Mouse (Mus musculus): ENCODE data around the gene Spats2. TPM values are rescaled to one million over a fixed set of nuclear protein-coding genes. Genes with fewer than 3 reads are reported as not detected.

Gene Spats2
- polyA plus RNA-seq, 1 experiment, result 8.2 TPM

DNA sequence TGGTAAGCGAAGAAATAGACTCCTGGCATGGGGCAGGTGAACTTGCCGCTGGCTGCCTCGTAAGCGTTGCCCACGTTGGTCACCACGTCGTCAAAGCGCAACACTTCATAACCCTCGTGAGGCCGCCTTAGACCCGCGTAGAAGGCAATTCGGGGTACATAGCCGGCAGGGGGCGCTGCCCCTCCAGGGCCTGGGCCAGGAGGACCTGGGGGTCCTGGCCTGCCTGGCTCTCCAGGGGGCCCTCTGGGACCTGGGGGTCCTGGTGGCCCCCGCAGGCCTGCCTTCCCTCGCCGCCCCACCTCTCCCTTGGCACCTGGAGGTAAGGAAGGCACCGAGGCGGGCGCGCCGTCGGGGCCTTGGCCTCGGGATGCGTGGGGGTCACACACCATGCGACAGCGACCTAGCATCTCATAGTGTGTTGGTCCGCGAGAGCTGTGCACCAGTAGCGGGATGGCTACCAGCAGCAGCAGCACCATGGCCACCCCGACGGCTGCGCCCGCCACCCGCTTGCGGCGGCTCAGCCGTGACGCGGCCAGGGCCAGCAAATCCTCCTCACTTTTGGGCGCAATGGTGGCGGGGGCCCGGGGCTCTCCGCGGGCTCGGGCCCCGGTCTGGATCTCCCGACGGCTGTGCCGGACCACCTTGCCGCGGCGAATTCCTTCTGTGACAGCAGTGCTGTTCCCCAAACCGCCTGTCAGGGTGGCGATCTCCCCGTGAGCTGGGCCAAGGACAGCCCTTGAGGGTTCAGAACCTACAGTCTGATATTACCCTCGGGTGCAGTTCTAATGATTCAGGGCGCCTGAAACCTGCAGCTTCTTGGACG, 38.3 kb upstream of the Spats2 start, which contains the start of gene C1ql4:
TSS of gene C1ql4 (minus strand) at position 565 of the 823 bp plus-strand sequence.
- Histone ChIP-seq H3K4me3 (replicated peaks) (peak within 1 kb of the TSS; percentile 88), H3K4me1 (peaks cover 47% of the 10 kb centered on the region), H3K9me3 (peaks cover 6% of the 10 kb centered on the region; the same call in 1 of the 2 replicates), H3K36me3 (replicated peaks; ENCODE audit: low read length) (peaks cover 16% of the 10 kb centered on the region), H3K27me3 (replicated peaks) (peaks cover 76% of the 10 kb centered on the region)
- TF ChIP-seq FLI1 (IDR thresholded peaks at IDR 0.05; ENCODE audit: low read length) (no peak), GATA1 (IDR thresholded peaks at IDR 0.05; ENCODE audit: borderline replicate concordance, low read length) (no peak)

DNA sequence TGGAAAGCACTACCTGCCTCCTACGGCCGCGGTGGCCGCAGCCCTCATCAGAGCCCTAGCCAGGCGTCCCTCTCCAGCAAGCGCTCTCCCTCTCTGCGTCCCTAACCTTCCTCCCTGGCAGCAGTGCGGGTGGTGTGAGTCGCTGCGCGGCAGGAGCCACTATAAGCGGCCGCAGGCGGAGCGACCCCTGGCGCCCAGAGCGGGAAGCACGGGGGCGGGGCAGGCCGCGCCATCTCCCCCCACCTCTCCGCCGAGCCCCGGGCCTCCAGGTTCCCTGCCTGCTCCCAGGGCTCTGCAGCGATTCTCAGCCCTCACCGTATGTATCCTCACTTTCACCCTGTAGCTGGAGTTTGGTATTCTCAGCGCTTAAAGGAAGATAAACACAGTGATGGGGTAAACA, 37.4 kb upstream of the Spats2 start:
- Histone ChIP-seq H3K4me1 (peaks cover 49% of the 10 kb centered on the region), H3K27me3 (replicated peaks) (peaks cover 84% of the 10 kb centered on the region), H3K4me3 (replicated peaks) (peak overlapping the region; percentile 88), H3K36me3 (replicated peaks; ENCODE audit: low read length) (peaks cover 7% of the 10 kb centered on the region), H3K9me3 (peaks cover 6% of the 10 kb centered on the region; the same call in 1 of the 2 replicates)
- TF ChIP-seq FLI1 (IDR thresholded peaks at IDR 0.05; ENCODE audit: low read length) (no peak), GATA1 (IDR thresholded peaks at IDR 0.05; ENCODE audit: borderline replicate concordance, low read length) (no peak)

DNA sequence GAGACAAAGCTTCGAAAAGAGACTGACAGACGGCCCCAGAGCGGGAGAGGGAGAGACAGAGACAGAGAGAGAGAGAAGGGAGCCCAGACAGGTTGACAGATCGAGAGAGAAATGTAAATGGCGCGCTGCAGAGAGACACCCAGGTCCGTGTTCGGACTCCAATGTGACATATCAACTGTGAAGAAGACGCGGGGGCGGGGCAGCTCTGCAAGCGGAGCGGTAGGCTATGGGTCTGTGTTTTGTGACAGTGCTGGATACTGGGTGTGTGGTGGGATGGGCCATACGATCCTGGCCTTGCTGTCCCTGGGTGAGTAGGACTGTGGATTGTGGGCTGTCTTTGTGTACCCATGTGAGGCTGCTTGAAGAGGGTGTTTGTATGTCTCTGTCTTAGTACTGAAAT, 36.6 kb upstream of the Spats2 start:
- H3K9me3 ChIP-seq, result peaks cover 6% of the 10 kb centered on the region; the same call in 1 of the 2 replicates
- peaks cover 49% of the 10 kb centered on the region for H3K4me1 ChIP-seq
- H3K36me3 ChIP-seq (replicated peaks; ENCODE audit: low read length), result peaks cover under 1% of the 10 kb centered on the region
- H3K4me3 ChIP-seq (replicated peaks), result peak overlapping the region; percentile 62
- H3K27me3 ChIP-seq (replicated peaks), result peaks cover 91% of the 10 kb centered on the region
- TF ChIP-seq GATA1 (IDR thresholded peaks at IDR 0.05; ENCODE audit: borderline replicate concordance, low read length) (no peak), FLI1 (IDR thresholded peaks at IDR 0.05; ENCODE audit: low read length) (no peak)

DNA sequence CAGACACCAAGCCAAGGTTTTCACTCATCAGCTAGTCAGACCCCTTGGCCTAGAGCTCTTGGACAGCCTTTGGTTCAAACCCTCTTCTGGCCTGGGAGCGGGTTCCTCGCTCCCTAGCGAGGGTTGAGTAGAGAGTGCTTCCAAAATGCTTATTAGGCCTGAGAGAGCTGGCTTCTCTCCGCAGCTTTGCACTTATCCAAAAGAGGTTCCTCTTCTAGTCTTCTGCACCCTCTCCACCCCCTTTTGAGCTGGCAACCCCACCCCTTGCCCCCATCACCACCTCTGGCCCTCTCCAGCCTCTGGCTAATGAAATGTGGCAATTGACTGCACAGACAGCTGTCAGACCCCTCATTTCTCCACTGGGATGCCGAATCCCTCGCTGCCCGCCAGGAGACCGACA, 32.8 kb upstream of the Spats2 start, which contains the start of gene Dnajc22:
TSS of gene Dnajc22 (plus strand) at position 301 of the 400 bp plus-strand sequence.
- TF ChIP-seq FLI1 (IDR thresholded peaks at IDR 0.05; ENCODE audit: low read length) (no peak), GATA1 (IDR thresholded peaks at IDR 0.05; ENCODE audit: borderline replicate concordance, low read length) (no peak)
- H3K4me3 ChIP-seq (replicated peaks), result peak within 1 kb of the TSS; percentile 89
- no peaks in the 10 kb centered on the region for H3K36me3 ChIP-seq (replicated peaks; ENCODE audit: low read length)
- H3K9me3 ChIP-seq, result no peaks in the 10 kb centered on the region
- H3K27me3 ChIP-seq (replicated peaks), result peaks cover 93% of the 10 kb centered on the region
- H3K4me1 ChIP-seq, result peaks cover 60% of the 10 kb centered on the region

DNA sequence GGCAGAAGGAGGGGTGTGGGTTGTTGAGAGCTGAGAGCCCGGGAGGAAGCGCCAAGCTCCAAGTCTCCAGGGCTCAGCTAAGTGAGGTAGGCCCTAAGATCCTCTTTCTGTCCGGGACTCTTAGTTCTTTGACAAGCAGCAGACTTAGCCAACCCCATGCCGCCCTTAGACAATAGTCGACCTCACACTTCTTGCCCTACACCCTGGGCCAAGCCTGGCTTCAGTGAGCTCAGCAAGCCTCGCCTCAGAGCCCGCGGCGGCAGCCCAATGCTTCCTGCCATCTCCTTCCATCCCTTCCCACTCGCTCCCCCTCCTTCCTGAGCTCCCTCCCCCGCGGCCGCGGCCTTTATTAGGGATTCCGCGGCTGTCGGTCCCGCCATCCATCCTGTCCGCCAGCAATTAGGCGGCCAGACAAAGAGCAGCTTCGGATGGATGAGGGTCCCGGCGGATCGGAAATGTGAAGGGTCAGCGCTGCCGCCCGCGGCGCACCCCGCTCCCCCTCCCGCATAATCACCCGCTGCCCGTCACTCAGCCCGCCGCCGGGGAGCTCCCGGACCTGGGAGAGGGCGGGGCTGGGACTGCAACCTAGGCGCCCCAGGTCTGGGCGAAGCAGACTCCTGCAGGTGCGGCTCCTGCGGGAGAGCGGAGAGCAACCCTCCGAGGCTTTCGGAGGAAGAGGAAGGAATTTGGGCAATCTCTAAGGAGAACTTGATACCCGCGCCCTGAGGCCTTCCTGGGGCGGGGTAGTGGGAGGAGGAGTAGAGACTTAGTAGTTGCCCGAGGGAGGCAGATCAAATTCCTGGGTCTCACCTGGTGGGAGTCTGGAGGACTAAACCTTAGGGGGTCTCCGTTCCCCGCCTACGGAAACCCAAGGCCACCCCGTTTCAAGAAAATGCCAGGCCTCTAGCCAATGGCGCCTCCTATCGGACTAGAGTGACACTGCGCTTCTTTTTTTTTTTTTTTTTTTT, 32.1 kb upstream of the Spats2 start:
- TF ChIP-seq GATA1 (IDR thresholded peaks at IDR 0.05; ENCODE audit: borderline replicate concordance, low read length), result no peak
- TF ChIP-seq FLI1 (IDR thresholded peaks at IDR 0.05; ENCODE audit: low read length), result no peak
- H3K4me1 ChIP-seq, result peaks cover 60% of the 10 kb centered on the region
- no peaks in the 10 kb centered on the region for H3K36me3 ChIP-seq (replicated peaks; ENCODE audit: low read length)
- H3K4me3 ChIP-seq (replicated peaks), result peak overlapping the region; percentile 89
- peaks cover 93% of the 10 kb centered on the region for H3K27me3 ChIP-seq (replicated peaks)
- H3K9me3 ChIP-seq, result no peaks in the 10 kb centered on the region

DNA sequence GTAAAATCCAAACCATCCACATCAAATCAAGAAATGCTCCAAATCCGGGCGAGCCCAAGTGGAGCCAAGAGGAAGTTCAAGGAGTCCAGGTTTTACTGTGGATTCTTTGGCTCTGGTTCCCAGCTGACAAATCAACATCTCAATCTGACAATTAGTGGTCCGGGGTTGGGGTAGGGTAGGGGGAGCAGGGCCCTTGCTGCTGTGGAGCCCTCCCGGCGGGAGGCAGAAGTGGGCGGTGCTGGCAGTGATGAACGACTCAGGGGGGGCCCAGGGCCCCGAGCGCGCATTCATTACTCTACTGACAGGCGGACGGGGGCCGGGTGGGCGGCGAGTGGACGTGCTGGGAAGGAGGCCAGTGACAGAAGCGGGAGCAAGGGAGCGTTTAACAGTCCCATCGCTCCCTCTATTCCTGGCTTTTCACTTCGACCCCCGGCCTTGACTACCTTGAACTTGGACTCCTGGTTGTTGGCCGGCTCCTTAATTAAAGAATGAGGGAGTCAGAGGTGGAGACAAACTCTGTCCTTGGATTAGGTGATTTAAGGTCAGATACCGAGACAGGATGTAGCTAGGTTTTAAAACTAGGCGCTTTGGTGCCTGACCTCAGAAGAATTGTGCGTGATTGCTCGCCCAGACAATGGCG, 31.0 kb upstream of the Spats2 start:
- Histone ChIP-seq H3K36me3 (replicated peaks; ENCODE audit: low read length) (no peaks in the 10 kb centered on the region), H3K4me3 (replicated peaks) (peak overlapping the region; percentile 48), H3K27me3 (replicated peaks) (peaks cover 93% of the 10 kb centered on the region), H3K9me3 (no peaks in the 10 kb centered on the region), H3K4me1 (peaks cover 62% of the 10 kb centered on the region)
- TF ChIP-seq FLI1 (IDR thresholded peaks at IDR 0.05; ENCODE audit: low read length), result no peak
- no peak for TF ChIP-seq GATA1 (IDR thresholded peaks at IDR 0.05; ENCODE audit: borderline replicate concordance, low read length)

DNA sequence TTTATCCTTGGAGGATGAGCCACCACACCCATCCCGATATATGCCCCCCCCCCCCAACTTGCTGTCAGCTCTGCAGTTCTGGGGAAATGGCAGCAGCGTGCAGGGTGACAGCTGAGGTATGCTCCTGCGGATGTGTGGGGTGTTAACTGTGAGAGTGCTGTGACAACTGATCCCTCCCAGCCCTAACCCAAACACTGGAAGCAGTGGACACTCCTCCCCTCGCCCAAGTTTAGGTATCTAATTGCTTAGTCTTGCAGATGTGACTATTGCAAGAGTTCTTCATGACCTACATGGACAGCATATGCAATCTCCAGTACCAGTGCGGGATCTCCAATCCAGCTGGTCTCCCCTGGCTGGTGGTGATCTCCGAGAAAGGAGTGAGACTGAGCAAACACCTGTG, 30.4 kb upstream of the Spats2 start:
- Histone ChIP-seq H3K4me3 (replicated peaks) (peak overlapping the region; percentile 48), H3K36me3 (replicated peaks; ENCODE audit: low read length) (no peaks in the 10 kb centered on the region), H3K9me3 (no peaks in the 10 kb centered on the region), H3K27me3 (replicated peaks) (peaks cover 93% of the 10 kb centered on the region), H3K4me1 (peaks cover 62% of the 10 kb centered on the region)
- no peak for TF ChIP-seq FLI1 (IDR thresholded peaks at IDR 0.05; ENCODE audit: low read length)
- no peak for TF ChIP-seq GATA1 (IDR thresholded peaks at IDR 0.05; ENCODE audit: borderline replicate concordance, low read length)

DNA sequence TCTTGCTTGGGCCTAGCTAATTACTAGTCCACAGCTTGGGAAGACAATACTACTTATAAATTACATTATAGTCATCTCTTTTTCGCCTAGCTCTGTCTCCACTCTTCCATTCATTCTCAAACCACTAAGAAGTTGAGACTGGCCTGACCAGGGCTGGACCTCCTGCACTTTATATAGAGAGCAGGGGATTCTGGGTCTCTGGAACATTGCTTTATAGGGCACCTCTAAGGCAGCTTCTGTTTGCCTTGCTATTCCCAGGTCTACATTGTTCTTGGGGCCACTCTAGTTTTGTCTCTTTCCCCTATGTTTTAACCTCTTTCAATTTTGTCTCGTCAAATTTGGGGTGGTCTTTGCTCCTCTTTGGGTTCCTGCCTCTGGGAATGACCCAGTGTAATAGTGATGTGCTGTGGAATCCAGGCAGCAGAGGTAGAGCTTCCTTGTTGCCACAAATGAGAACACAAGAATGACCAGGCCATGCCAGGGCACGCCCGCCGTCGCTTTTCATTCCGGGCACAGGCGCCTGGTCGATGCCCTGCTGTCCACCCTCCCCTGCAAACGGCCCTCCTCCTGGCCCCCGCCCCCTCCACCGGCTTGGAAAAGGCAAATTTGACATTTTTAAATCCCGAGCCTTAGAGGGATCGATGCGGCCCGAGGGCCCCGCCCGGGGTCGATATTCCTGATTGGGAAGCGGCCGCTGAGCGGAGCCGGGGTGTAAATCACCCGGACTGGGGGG, 29.5 kb upstream of the Spats2 start:
- H3K4me1 ChIP-seq, result peaks cover 62% of the 10 kb centered on the region
- H3K36me3 ChIP-seq (replicated peaks; ENCODE audit: low read length), result no peaks in the 10 kb centered on the region
- H3K9me3 ChIP-seq, result no peaks in the 10 kb centered on the region
- H3K27me3 ChIP-seq (replicated peaks), result peaks cover 93% of the 10 kb centered on the region
- peak overlapping the region; percentile 88 for H3K4me3 ChIP-seq (replicated peaks)
- TF ChIP-seq GATA1 (IDR thresholded peaks at IDR 0.05; ENCODE audit: borderline replicate concordance, low read length), result no peak
- no peak for TF ChIP-seq FLI1 (IDR thresholded peaks at IDR 0.05; ENCODE audit: low read length)
